Mouse (Mus musculus) ES-Bruce4 (cell line): ENCODE results near the gene Adamts12.

Experiments
- CTCF ChIP-seq: IDR thresholded peaks from one replicate; pipeline ENCODE4 v1.8.1; 2011; ENCODE audit warnings: low read depth, low read length
- EP300 ChIP-seq: IDR thresholded peaks from 2 replicates; pipeline ENCODE4 v1.6.1; 2011; ENCODE audit warnings: low read depth, low read length; ENCODE audit not compliant: insufficient read depth
- POLR2A ChIP-seq: IDR thresholded peaks from one replicate; pipeline ENCODE4 v1.8.1; 2011; ENCODE audit warnings: low read length; ENCODE audit not compliant: insufficient read depth

DNA sequence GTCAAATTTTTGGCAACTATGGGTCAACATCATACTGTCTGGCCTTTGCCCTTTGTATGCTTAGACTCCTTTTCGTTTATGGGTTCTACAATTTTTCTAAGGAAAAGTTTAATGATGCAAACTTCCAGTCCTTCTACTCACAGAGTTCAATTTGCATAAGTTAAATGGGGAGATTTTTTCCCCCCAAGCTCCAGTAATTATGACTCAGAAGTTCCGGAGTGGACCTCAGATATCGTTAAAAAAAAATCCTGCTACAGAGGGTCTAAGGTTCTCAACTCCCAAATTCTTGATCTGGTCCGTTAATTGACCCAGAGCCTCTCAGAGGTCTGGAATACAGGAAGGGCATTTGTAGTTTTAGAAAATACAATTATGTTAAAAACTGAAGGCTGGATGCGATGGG lies 297.2 kb downstream of the Adamts12 start:
- TF ChIP-seq CTCF (no peak), POLR2A (no peak), EP300 (no peak)
